Mouse (Mus musculus) hindbrain, embryonic 15.5 days (tissue): ENCODE measurements at regions not wholly inside any gene's neighbourhood (a gene's known extent, or its start where the extent isn't known, plus 50 kb on each side); places are given as distances from the start of the nearest gene placed in this dataset.

Experiments used
- ATAC-seq: fragments of 200-750 bp; cut with Nextera tagmentation; 2 replicates; pipeline ENCODE4 v1.8.0; 2017; ENCODE audit warnings: low read depth, moderate number of reproducible peaks, moderate TSS enrichment; ENCODE audit not compliant: low FRiP score
- H3K27ac ChIP-seq: fragments of 300-500 bp; sonication (generic); replicated peaks from 2 replicates; pipeline ENCODE4 v1.5.1; 2015; ENCODE audit warnings: mild to moderate bottlenecking, inconsistent platforms
- H3K27me3 ChIP-seq: fragments of 300-500 bp; sonication (generic); 2 replicates; pipeline ENCODE4 v1.6.1; 2015; ENCODE audit warnings: control low read depth, inconsistent platforms
- H3K36me3 ChIP-seq: fragments of 300-500 bp; sonication (generic); 2 replicates; pipeline ENCODE4 v1.6.1; 2015; ENCODE audit warnings: control low read depth, inconsistent platforms
- H3K4me1 ChIP-seq: fragments of 300-500 bp; sonication (generic); replicated peaks from 2 replicates; pipeline ENCODE4 v1.6.1; 2015; ENCODE audit warnings: control low read depth, inconsistent platforms
- H3K4me2 ChIP-seq: fragments of 300-500 bp; sonication (generic); 2 replicates; pipeline ENCODE4 v1.6.1; 2015; ENCODE audit warnings: moderate library complexity, mild to moderate bottlenecking, inconsistent platforms
- H3K4me3 ChIP-seq: fragments of 300-500 bp; sonication (generic); 2 replicates; pipeline ENCODE4 v1.5.1; 2015; ENCODE audit warnings: mild to moderate bottlenecking, inconsistent platforms
- H3K9ac ChIP-seq: fragments of 300-500 bp; sonication (generic); 2 replicates; pipeline ENCODE4 v1.6.1; 2015; ENCODE audit warnings: inconsistent platforms
- H3K9me3 ChIP-seq: fragments of 300-500 bp; sonication (generic); 2 replicates; pipeline ENCODE4 v1.6.1; 2016; ENCODE audit warnings: control low read depth, inconsistent platforms
- WGBS: fragments of 180-500 bp; shearing (Covaris S2); methylation state at CpG from one replicate; pipeline ENCODE4 v1.1.7; 2015; 5-methylcytosine and 5-hydroxymethylcytosine counted together

DNA sequence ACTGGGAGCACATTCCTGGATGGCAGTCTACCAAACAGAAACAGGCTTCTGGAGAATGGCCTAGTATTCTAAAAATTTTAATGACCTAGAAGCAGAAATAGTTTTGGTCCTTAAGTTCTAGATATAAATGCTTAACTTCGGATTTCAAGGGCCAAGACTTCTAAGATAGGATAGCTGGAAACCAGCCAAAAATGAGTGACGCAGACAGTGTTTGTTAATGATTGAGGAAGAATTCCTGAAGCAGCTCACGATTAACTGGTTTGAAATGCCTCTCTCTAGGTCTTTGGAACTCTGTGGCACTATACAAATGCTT, 213.9 kb upstream of the Gm5148 start:
- Histone ChIP-seq H3K4me1 (peaks cover 12% of the 10 kb centered on the region), H3K27ac (no peak overlapping the region), H3K9me3 (no peaks in the 10 kb centered on the region), H3K4me3 (no peak overlapping the region), H3K36me3 (no peaks in the 10 kb centered on the region), H3K4me2 (no peak overlapping the region), H3K27me3 (no peaks in the 10 kb centered on the region), H3K9ac (no peak overlapping the region)
- no peak for ATAC-seq
- 45% methylated on average over 3 of the region's 3 CpGs for WGBS

DNA sequence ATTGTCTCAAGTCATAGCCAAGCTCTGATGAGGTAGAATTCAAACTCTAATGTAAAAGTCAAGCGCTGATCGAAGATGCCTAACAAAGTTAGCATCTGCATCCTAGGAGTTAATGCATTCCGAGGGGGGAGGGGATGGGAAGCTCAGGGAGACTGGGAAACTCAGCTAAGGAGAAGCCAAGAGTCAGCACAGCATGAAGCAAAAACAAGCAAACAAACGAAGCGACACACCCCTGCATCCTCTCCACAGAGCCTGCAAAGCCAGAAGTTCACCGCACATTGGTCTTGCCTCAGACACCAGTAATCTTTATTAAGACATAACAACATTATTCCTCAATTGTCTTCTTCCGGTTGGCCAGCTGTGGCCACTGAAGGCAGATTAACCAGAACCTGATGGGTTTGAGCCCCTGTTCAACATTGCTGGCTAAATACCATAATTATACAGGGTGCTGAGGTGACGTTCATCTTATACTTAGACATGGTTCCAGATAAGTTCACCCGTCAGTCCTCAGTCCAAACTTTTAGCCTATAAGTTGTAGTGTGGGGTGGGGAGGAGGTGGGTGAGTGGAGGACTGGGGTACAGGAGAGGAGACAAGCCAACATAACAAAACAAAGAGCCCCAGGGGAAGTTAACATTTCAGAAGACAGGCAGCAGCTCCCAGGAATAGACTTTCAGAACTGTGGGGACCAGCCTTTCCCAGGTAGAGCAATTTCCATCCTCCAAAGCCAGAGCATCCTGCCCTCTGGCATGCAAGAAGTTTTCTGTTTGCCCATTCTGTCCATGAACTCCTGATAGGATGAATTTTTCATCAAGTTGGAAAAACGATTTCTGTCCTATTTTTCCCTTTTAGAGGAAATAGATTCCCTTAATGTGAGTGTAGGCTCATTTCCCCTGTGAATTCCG, 213.3 kb upstream of the Gm5148 start:
- no peak for ATAC-seq
- no peaks in the 10 kb centered on the region for H3K36me3 ChIP-seq
- no peak overlapping the region for H3K27ac ChIP-seq
- no peak overlapping the region for H3K4me2 ChIP-seq
- whole genome bisulfite sequencing: 51% methylated on average over 11 of the region's 11 CpGs
- H3K27me3 ChIP-seq: no peaks in the 10 kb centered on the region
- no peak overlapping the region for H3K4me3 ChIP-seq
- H3K9me3 ChIP-seq: no peaks in the 10 kb centered on the region
- peaks cover 12% of the 10 kb centered on the region for H3K4me1 ChIP-seq
- H3K9ac ChIP-seq: no peak overlapping the region

DNA sequence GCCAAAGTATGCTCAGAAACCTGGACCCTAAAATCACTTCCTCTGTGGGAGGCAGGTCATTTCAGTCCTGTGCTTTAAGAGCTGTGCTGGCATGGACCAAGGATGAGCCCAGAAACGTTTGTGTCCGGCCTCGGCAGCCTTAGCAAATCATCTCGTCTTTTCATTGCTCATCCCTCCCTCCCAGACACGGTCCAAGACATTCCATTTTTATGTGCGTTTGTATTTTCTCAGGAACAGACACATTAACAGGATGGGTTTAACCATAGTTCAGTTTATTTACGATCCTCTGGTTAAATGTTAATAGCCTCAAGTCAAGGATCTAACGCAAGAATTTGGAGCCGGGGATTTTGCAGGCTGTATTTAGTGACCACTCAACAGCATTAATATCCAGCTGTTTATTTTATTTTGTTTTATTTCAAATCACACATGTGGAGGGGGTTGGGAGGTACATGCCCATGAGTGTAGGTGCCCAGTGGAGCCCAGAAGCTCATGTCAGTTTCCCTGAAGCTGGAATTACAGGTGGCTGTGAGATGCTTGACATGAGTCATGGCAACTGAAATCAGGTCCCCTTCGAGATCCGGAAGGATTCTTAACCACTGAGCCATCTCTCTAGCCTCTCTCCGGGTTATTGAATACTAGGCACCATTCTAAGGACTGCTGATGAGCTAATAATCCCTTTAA, 212.1 kb upstream of the Gm5148 start:
- H3K27me3 ChIP-seq: no peaks in the 10 kb centered on the region
- no peaks in the 10 kb centered on the region for H3K36me3 ChIP-seq
- no peaks in the 10 kb centered on the region for H3K9me3 ChIP-seq
- H3K4me2 ChIP-seq: 0 out of 2 replicates have a peak overlapping the region, but pooled peaks have one; percentile 11
- peaks cover 12% of the 10 kb centered on the region for H3K4me1 ChIP-seq
- ATAC-seq: no peak
- 73% methylated on average over 12 of the region's 12 CpGs for WGBS
- H3K9ac ChIP-seq: no peak overlapping the region
- H3K4me3 ChIP-seq: no peak overlapping the region
- H3K27ac ChIP-seq: no peak overlapping the region

DNA sequence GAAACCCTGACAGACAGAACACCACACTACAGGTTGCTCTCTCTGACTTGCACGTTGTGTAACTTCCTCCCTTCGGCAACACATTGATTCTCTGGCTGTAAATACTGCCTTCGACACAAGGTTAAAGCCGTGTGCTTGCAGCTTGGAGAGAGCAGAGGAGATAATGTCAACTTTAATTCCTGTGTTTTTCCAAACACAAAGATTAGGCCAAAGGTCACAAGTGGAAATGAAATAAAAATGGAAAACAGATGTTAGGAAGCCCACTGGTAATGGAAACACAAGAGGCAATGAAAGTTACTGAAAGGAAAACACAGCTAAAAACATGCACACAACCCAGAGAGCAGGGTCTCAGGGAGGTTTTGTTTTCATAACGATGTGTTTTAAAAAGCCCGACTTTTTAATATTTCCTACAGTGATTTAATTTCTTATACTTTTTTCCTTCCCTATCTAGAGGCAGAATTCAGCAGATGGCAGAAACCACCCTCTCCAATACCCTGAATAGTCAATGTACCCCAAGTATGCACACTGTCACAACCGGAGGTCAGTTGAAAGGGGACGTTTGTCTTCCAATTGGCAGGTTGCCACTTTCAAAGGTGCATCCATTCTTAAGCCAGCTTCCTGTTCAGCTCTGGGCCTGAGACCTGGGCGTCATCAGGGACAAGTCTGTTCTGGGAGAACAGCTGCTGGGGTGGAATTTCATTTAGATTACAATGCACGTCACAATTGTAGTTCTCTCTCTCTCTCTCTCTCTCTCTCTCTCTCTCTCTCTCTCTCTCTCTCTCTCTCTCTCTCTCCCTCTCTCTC, 210.8 kb upstream of the Gm5148 start:
- Histone ChIP-seq H3K9me3 (no peaks in the 10 kb centered on the region), H3K4me1 (peaks cover 12% of the 10 kb centered on the region), H3K27ac (peak overlapping the region; percentile 20; the same call in 1 of the 2 replicates), H3K4me3 (no peak overlapping the region), H3K9ac (no peak overlapping the region), H3K4me2 (no peak overlapping the region), H3K27me3 (no peaks in the 10 kb centered on the region), H3K36me3 (no peaks in the 10 kb centered on the region)
- 51% methylated on average over 10 of the region's 10 CpGs for WGBS
- ATAC-seq: no peak

DNA sequence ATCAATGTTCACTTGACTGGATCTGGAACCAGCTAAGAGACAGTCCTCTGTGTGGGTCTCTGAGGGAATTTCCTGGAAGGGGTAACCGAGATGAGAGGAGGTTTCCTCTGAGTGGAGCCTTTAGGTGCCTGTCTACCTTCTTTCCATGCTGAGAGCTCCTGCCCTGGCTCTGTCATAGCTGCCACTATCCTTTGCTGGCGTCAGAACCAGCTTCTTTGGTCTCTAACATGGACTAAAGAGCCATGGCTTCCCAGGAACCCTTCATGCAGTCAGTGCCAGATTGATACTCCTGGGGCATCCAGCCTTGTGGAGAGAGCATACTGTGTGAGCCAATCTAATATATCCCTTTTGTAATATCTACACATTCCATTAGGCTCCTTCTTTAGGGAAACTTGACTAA, 209.9 kb upstream of the Gm5148 start:
- H3K4me1 ChIP-seq: peaks cover 12% of the 10 kb centered on the region
- no peak overlapping the region for H3K4me3 ChIP-seq
- ATAC-seq: no peak
- H3K4me2 ChIP-seq: no peak overlapping the region
- no peak overlapping the region for H3K9ac ChIP-seq
- H3K9me3 ChIP-seq: no peaks in the 10 kb centered on the region
- no peak overlapping the region for H3K27ac ChIP-seq
- WGBS: 75% methylated on average over 2 of the region's 2 CpGs
- H3K27me3 ChIP-seq: no peaks in the 10 kb centered on the region
- no peaks in the 10 kb centered on the region for H3K36me3 ChIP-seq

DNA sequence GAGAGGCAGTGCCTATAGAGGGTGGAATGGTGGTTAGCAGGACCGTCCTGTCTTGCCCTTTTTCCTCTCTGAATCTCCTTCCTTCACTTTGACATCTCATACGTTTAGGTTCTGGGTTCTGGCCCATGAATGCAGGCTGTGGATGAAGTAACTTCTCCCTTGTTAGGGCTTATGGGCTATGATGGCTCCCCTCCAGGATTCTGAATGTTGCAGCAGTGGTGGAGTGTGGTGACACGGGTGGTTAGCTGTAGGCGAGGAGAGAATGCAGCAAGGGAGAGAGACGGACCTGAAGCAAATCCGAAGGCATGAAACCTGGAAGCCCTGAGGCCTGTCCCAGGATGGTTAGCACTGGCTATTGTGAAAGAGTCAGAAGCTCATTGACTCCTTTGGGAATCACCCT, 204.4 kb upstream of the Gm5148 start:
- no peaks in the 10 kb centered on the region for H3K9me3 ChIP-seq
- no peak overlapping the region for H3K27ac ChIP-seq
- no peak for ATAC-seq
- no peak overlapping the region for H3K9ac ChIP-seq
- H3K4me1 ChIP-seq: no peaks in the 10 kb centered on the region
- WGBS: 90% methylated on average over 6 of the region's 6 CpGs
- no peak overlapping the region for H3K4me3 ChIP-seq
- H3K27me3 ChIP-seq: no peaks in the 10 kb centered on the region
- H3K4me2 ChIP-seq: no peak overlapping the region
- H3K36me3 ChIP-seq: no peaks in the 10 kb centered on the region

- ATAC-seq: no peak
- WGBS: 55% methylated on average over 4 of the region's 4 CpGs
Measured at GRCm38 (mm10) chr3:37919450-37920156, 195.3 kb upstream of the Gm5148 start.

GRCm38 (mm10) chr3:37916786-37917479, 192.6 kb upstream of the Gm5148 start:
- Histone ChIP-seq H3K9ac (no peak overlapping the region), H3K9me3 (no peaks in the 10 kb centered on the region), H3K4me3 (no peak overlapping the region), H3K36me3 (no peaks in the 10 kb centered on the region), H3K4me1 (peaks cover 5% of the 10 kb centered on the region; the same call in 1 of the 2 replicates), H3K27ac (no peak overlapping the region), H3K27me3 (peaks cover 7% of the 10 kb centered on the region; the same call in 1 of the 2 replicates), H3K4me2 (no peak overlapping the region)
- no peak for ATAC-seq
- 12% methylated on average over 14 of the region's 14 CpGs for WGBS

More at GRCm38 (mm10) chr3:37919450-37920156, 195.3 kb upstream of the Gm5148 start:
- H3K9ac ChIP-seq: no peak overlapping the region
- no peaks in the 10 kb centered on the region for H3K9me3 ChIP-seq
- no peak overlapping the region for H3K4me2 ChIP-seq
- H3K27me3 ChIP-seq: peaks cover 4% of the 10 kb centered on the region; the same call in 1 of the 2 replicates
- no peak overlapping the region for H3K27ac ChIP-seq
- H3K36me3 ChIP-seq: no peaks in the 10 kb centered on the region
- peaks cover 5% of the 10 kb centered on the region; the same call in 1 of the 2 replicates for H3K4me1 ChIP-seq
- no peak overlapping the region for H3K4me3 ChIP-seq

DNA sequence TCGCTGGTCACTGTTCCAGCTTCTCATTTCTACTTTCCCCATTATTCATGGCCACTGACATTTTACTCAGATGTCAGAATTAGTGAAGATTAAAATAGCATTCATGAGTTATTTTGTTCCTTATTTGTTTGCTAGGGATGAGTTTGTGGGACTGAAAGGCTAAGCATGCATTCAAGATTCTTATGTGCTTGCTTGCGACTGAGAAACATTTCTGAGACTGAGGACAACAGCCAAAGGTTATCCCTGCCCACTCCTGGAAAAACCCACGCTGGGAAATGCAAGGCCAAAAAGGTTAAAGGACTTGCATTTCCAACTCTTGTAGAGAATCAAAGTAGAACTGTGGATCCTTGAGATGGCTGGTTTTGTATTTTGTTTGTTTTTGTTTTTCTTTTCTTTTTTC, 192.0 kb upstream of the Gm5148 start:
- Histone ChIP-seq H3K4me2 (no peak overlapping the region), H3K4me3 (no peak overlapping the region), H3K9me3 (no peaks in the 10 kb centered on the region), H3K4me1 (peaks cover 5% of the 10 kb centered on the region; the same call in 1 of the 2 replicates), H3K27me3 (peaks cover 7% of the 10 kb centered on the region; the same call in 1 of the 2 replicates), H3K9ac (no peak overlapping the region), H3K36me3 (no peaks in the 10 kb centered on the region), H3K27ac (no peak overlapping the region)
- ATAC-seq: no peak
- 65% methylated on average over 3 of the region's 3 CpGs for WGBS

- Histone ChIP-seq H3K27me3 (peaks cover 7% of the 10 kb centered on the region; the same call in 1 of the 2 replicates), H3K9me3 (no peaks in the 10 kb centered on the region), H3K27ac (no peak overlapping the region), H3K36me3 (no peaks in the 10 kb centered on the region), H3K4me2 (no peak overlapping the region), H3K9ac (no peak overlapping the region), H3K4me3 (no peak overlapping the region), H3K4me1 (peaks cover 5% of the 10 kb centered on the region; the same call in 1 of the 2 replicates)
- no peak for ATAC-seq
- WGBS: 71% methylated on average over 2 of the region's 2 CpGs
Measured at GRCm38 (mm10) chr3:37915673-37916072, 191.4 kb upstream of the Gm5148 start.

GRCm38 (mm10) chr3:37914136-37914535, 189.8 kb upstream of the Gm5148 start:
- H3K4me3 ChIP-seq: no peak overlapping the region
- 92% methylated on average over 2 of the region's 2 CpGs for WGBS

More at GRCm38 (mm10) chr3:37914136-37914535, 189.8 kb upstream of the Gm5148 start:
- ATAC-seq: no peak
- Histone ChIP-seq H3K36me3 (no peaks in the 10 kb centered on the region), H3K27me3 (peaks cover 7% of the 10 kb centered on the region; the same call in 1 of the 2 replicates), H3K9ac (no peak overlapping the region), H3K4me1 (peaks cover 5% of the 10 kb centered on the region; the same call in 1 of the 2 replicates), H3K9me3 (no peaks in the 10 kb centered on the region), H3K4me2 (no peak overlapping the region), H3K27ac (no peak overlapping the region)
